Mouse (Mus musculus) stomach, postnatal 0 days (tissue): Measurements from ENCODE around the gene Stard13.

Experiments used
- CTCF ChIP-seq: IDR thresholded peaks from 2 replicates; pipeline ENCODE4 v1.5.1; 2016; ENCODE audit warnings: antibody characterized with exemption, low read depth, mild to moderate bottlenecking, moderate library complexity
- EP300 ChIP-seq: optimal IDR thresholded peaks from 2 replicates; pipeline ENCODE3; 2016; ENCODE audit warnings: antibody characterized with exemption

DNA sequence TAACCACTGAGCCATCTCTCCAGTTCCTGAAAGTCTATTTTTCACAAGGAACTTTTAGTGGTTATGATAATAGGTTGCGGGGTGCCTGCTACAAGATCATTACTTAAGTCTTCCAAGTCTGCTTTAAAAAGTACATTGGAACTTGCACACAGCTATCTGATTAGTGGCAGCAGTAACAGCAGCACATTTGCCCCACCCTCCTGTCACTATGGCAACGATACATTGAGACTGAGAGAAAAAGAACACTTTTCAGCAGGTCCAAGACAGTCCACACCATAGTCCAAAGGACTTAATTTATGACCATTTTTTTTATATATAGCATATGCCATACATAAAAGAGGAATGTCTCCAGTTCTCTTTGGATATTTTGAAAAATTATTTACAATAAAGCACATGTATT is 12.7 kb upstream of the Stard13 start:
- TF ChIP-seq CTCF (no peak), EP300 (no peak)
